ENCODE assay signal across 7 mouse cellular contexts in the genomic region with DNA sequence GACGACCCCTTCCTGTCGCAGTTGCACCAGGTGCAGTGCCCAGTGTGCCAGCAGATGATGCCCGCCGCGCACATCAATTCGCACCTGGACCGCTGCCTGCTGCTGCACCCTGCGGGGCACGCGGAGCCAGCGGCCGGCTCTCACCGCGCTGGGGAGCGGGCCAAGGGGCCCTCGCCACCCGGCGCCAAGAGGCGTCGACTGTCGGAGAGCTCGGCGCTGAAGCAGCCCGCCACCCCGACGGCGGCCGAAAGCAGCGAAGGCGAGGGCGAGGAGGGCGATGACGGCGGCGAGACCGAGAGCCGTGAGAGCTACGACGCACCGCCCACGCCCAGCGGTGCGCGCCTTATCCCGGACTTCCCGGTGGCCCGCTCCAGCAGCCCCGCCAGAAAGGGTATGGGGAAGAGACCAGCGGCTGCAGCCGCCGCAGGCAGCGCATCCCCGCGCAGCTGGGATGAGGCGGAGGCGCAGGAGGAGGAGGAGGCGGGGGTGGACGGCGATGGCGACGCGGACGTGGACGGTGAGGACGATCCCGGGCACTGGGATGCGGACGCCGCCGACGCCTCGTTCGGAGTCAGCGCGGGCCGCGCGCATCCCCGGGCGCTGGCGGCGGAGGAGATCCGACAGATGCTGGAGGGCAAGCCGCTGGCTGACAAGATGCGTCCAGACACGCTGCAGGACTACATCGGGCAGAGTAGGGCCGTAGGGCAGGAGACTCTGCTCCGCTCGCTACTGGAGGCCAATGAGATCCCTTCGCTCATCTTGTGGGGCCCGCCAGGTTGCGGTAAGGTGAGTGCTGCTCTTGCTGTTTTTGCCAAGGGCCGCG. TPM values are rescaled to one million over a fixed set of nuclear protein-coding genes. Genes with fewer than 3 reads are reported as not detected.
A peak's percentile ranks its signal among the peaks of the same experiment; 100 is the strongest.
DNase-seq lines count a peak whose midpoint lies in the region; ATAC-seq lines count a peak whose summit lies in the region.

Gene D930007J09Rik (minus strand): TSS at position 591 of the 823 bp plus-strand sequence.

- H3K27me3 ChIP-seq in intestine, embryonic 14.5 days (replicated peaks; ENCODE audit: control insufficient read depth, insufficient read depth, low read length): no peaks in the 10 kb centered on the region
- no peaks in the 10 kb centered on the region for H3K27me3 ChIP-seq in limb, embryonic 10.5 days (ENCODE audit: low read depth, poor library complexity, severe bottlenecking)
- H3K27me3 ChIP-seq in midbrain, embryonic 10.5 days (ENCODE audit: low read depth, poor library complexity, severe bottlenecking): no peaks in the 10 kb centered on the region; the same call in 1 of the 2 replicates

- peak within 1 kb of the TSS; percentile 52; the same call in 1 of the 2 replicates for H3K27ac ChIP-seq in intestine, embryonic 14.5 days (ENCODE audit: low read depth)
- peak within 1 kb of the TSS; percentile 88 for H3K27ac ChIP-seq in limb, embryonic 10.5 days
- H3K27ac ChIP-seq in midbrain, embryonic 10.5 days (replicated peaks): peak within 1 kb of the TSS; percentile 91

- peak within 1 kb of the TSS; percentile 86 for H3K4me2 ChIP-seq in intestine, embryonic 14.5 days (ENCODE audit: low read length)

- H3K4me3 ChIP-seq in intestine, embryonic 14.5 days (ENCODE audit: low read depth, low read length): peak within 1 kb of the TSS; percentile 82
- peak within 1 kb of the TSS; percentile 89 for H3K4me3 ChIP-seq in limb, embryonic 10.5 days
- H3K4me3 ChIP-seq in midbrain, embryonic 10.5 days: peak within 1 kb of the TSS; percentile 85

- ATAC-seq in intestine, embryonic 14.5 days (replicated peaks; ENCODE audit: low FRiP score, low TSS enrichment, low read depth): peak; percentile 66

- no peaks in the 10 kb centered on the region for H3K9me3 ChIP-seq in intestine, embryonic 14.5 days (ENCODE audit: control insufficient read depth, low read length)
- H3K9me3 ChIP-seq in limb, embryonic 10.5 days (replicated peaks): no peaks in the 10 kb centered on the region
- no peaks in the 10 kb centered on the region for H3K9me3 ChIP-seq in midbrain, embryonic 10.5 days (replicated peaks)

- peak; percentile 78 for DNase-seq in adrenal gland, adult 2 months
- peak; percentile 71 to 76 for DNase-seq in cerebellum, postnatal 10 days
- peak; percentile 31 to 45 for DNase-seq in frontal cortex, postnatal 14 days (ENCODE audit: low spot score in 2 of 2)
- peak; percentile 79 for DNase-seq in intestine, embryonic 14.5 days (ENCODE audit: low spot score)
- DNase-seq in limb, embryonic 10.5 days (ENCODE audit: low spot score): peak; percentile 66
- DNase-seq in midbrain, embryonic 10.5 days (ENCODE audit: low spot score): peak; percentile 70
- DNase-seq in spleen, adult 12 weeks (ENCODE audit: low spot score): peak; percentile 25

- H3K9ac ChIP-seq in intestine, embryonic 14.5 days (ENCODE audit: low read length): peak within 1 kb of the TSS; percentile 74

- H3K36me3 ChIP-seq in intestine, embryonic 14.5 days (ENCODE audit: control insufficient read depth, insufficient read depth, low read length): peaks cover 25% of the 10 kb centered on the region
- H3K36me3 ChIP-seq in limb, embryonic 10.5 days: peaks cover 17% of the 10 kb centered on the region
- H3K36me3 ChIP-seq in midbrain, embryonic 10.5 days: peaks cover 15% of the 10 kb centered on the region

- WGBS in intestine, embryonic 14.5 days: 0% methylated on average over 88 of the region's 95 CpGs
- WGBS in limb, embryonic 10.5 days: under 1% methylated on average over 95 of the region's 95 CpGs
- under 1% methylated on average over 95 of the region's 95 CpGs for WGBS in midbrain, embryonic 10.5 days

- peaks cover 12% of the 10 kb centered on the region for H3K4me1 ChIP-seq in intestine, embryonic 14.5 days (replicated peaks; ENCODE audit: control insufficient read depth, insufficient read depth, low read length)
- H3K4me1 ChIP-seq in limb, embryonic 10.5 days: peaks cover 31% of the 10 kb centered on the region
- peaks cover 53% of the 10 kb centered on the region for H3K4me1 ChIP-seq in midbrain, embryonic 10.5 days

RNA-seq across cellular contexts. Expression of gene D930007J09Rik, which starts in this region (rescaled TPM):
- not detected for total RNA-seq in adrenal gland, adult 2 months (2021)
- 1.5 and 1.7 TPM in 2 replicates for polyA plus RNA-seq in adrenal gland, adult 2 months (2012; rRNA removed)
- polyA plus RNA-seq in intestine, embryonic 14.5 days (2014; fragmentation: Nextera tagmentation; extraction: Ambion mirVana): not detected in 2 replicates
- polyA plus RNA-seq in limb, embryonic 10.5 days (2016; fragmentation: Nextera tagmentation; extraction: Ambion mirVana): not detected in 2 replicates
- not detected in 2 replicates for polyA plus RNA-seq in midbrain, embryonic 10.5 days (2016; fragmentation: Nextera tagmentation; extraction: Ambion mirVana)

Comparison
In these comparisons a context has a peak if more than half of its experiments do, and no peak if none do; other contexts are left out.
1. Peak in every context shown above with its lines: DNase-seq, ATAC-seq, H3K4me3 ChIP-seq and H3K27ac ChIP-seq.
2. Peak in DNase-seq, ATAC-seq, H3K4me3 ChIP-seq, H3K27ac ChIP-seq, H3K9ac ChIP-seq and H3K4me2 ChIP-seq in intestine, embryonic 14.5 days; RNA of the gene not detected or under 1 TPM.
3. Peak in DNase-seq, H3K4me3 ChIP-seq and H3K27ac ChIP-seq in limb, embryonic 10.5 days; RNA of the gene not detected or under 1 TPM.
4. Peak in DNase-seq, H3K4me3 ChIP-seq and H3K27ac ChIP-seq in midbrain, embryonic 10.5 days; RNA of the gene not detected or under 1 TPM.
5. DNase-seq: peak in every context shown above with its lines; median percentile 79 in intestine, embryonic 14.5 days; 78 in adrenal gland, adult 2 months; 74 in cerebellum, postnatal 10 days; 70 in midbrain, embryonic 10.5 days; 66 in limb, embryonic 10.5 days; 38 in frontal cortex, postnatal 14 days; 25 in spleen, adult 12 weeks.